In the genomic region with DNA sequence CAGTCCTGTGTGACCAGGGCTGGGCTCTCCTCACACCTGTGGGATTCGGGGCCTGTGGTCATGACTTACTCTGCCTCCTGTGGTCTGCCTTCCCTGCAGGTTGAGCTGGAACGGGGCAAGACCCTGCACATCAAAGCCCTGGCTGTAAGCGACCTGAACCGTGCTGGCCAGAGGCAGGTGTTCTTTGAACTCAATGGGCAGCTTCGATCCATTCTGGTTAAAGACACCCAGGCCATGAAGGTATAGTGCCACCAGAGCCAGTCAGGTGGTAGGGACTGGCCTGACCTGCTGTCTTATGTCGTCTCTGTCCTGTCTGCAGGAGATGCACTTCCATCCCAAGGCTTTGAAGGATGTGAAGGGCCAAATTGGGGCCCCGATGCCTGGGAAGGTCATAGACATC, we compare ENCODE assay signal across 23 mouse cellular contexts.
"Had no signal": no experiment of that assay in that cellular context is flagged by ENCODE, and none has a peak within 500 bp of the region (broad histone marks: within the 10 kb centered on the region; RNA-seq: fewer than 3 reads in every experiment).

No protein-coding gene starts in this region.

- H3K27ac ChIP-seq: gastrocnemius, adult 2 months; heart, adult 2 months; hindbrain, embryonic 10.5 days; hindbrain, embryonic 12.5 days; hindbrain, embryonic 14.5 days; intestine, embryonic 15.5 days; layer of hippocampus, adult 2 months; left cerebral cortex, adult 2 months; limb, embryonic 10.5 days; limb, embryonic 12.5 days; liver, embryonic 12.5 days; liver, embryonic 14.5 days had no signal

- H3K4me3 ChIP-seq: gastrocnemius, adult 2 months; heart, adult 2 months; heart, embryonic 12.5 days; hindbrain, embryonic 10.5 days; hindbrain, embryonic 12.5 days; intestine, embryonic 15.5 days; layer of hippocampus, adult 2 months; left cerebral cortex, adult 2 months; limb, embryonic 10.5 days; limb, embryonic 12.5 days; liver, embryonic 12.5 days had no signal

- H3K27me3 ChIP-seq: heart, embryonic 12.5 days; hindbrain, embryonic 12.5 days; intestine, embryonic 15.5 days; limb, embryonic 12.5 days had no signal

- H3K9me3 ChIP-seq: heart, embryonic 12.5 days; hindbrain, embryonic 10.5 days; hindbrain, embryonic 12.5 days; intestine, embryonic 15.5 days; limb, embryonic 10.5 days; limb, embryonic 12.5 days; liver, embryonic 12.5 days had no signal

- DNase-seq: gastrocnemius, adult 2 months; gastrocnemius, postnatal 10 days; gastrocnemius, postnatal 25 days; heart, adult 2 months; heart, postnatal 10 days; heart, postnatal 4 days; kidney, adult 18-20 months; kidney, adult 8-10 months; kidney, postnatal 10 days; kidney, postnatal 25 days; kidney, postnatal 4 days; liver had no signal
